Mouse (Mus musculus): ENCODE measurements around the gene Nectin1. TPM values are rescaled to one million over a fixed set of nuclear protein-coding genes. Genes with fewer than 3 reads are reported as not detected.

Nectin1 gene
- polyA plus RNA-seq, 1 experiment from 2014 or later, result 15.5 TPM

DNA sequence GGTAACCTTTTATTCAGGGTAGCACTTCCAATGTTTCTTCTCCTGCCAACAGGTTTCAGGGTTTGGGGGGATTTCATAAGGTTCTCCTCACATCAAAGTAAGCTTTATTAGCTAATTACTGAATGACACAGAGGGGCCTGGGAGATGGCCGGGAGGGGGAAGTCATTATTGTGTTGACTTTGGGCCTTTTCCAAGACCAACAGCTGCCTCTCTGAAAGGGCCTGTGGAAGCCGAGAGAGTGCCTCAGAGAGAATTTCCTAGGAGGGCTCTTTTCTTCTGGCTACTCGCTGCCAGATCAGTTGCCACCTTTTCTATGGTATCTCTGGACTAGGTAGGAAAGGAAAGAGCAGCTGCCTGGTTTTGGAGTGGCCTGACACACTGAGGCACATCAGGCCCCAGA is 6.5 kb upstream of the Nectin1 start:
- no peak for ATAC-seq
- Histone ChIP-seq H3K9ac (ENCODE audit: low read depth, low read length) (no peak overlapping the region; the same call in 1 of the 2 replicates), H3K27me3 (replicated peaks; ENCODE audit: control insufficient read depth, insufficient read depth, low read length) (0 out of 2 replicates have a peak, but pooled peaks cover 2% of the 10 kb centered on the region), H3K4me3 (ENCODE audit: low read length) (no peak overlapping the region), H3K36me3 (ENCODE audit: control insufficient read depth, insufficient read depth, low read length) (no peaks in the 10 kb centered on the region), H3K4me2 (ENCODE audit: low read length) (peak overlapping the region; percentile 25; the same call in 1 of the 2 replicates), H3K4me1 (ENCODE audit: control insufficient read depth, insufficient read depth, low read depth, low read length) (peaks cover 16% of the 10 kb centered on the region), H3K27ac (ENCODE audit: low read depth, low read length) (no peak overlapping the region), H3K9me3 (ENCODE audit: control insufficient read depth, low read length) (no peaks in the 10 kb centered on the region)
- WGBS, result 11% methylated on average over 3 of the region's 3 CpGs

- Histone ChIP-seq H3K27ac (ENCODE audit: low read depth, low read length) (no peak overlapping the region), H3K4me1 (ENCODE audit: control insufficient read depth, insufficient read depth, low read depth, low read length) (peaks cover 21% of the 10 kb centered on the region), H3K9me3 (ENCODE audit: control insufficient read depth, low read length) (no peaks in the 10 kb centered on the region), H3K4me2 (ENCODE audit: low read length) (peak overlapping the region; percentile 25), H3K27me3 (replicated peaks; ENCODE audit: control insufficient read depth, insufficient read depth, low read length) (0 out of 2 replicates have a peak, but pooled peaks cover 2% of the 10 kb centered on the region), H3K36me3 (ENCODE audit: control insufficient read depth, insufficient read depth, low read length) (no peaks in the 10 kb centered on the region), H3K9ac (ENCODE audit: low read depth, low read length) (no peak overlapping the region; the same call in 1 of the 2 replicates), H3K4me3 (ENCODE audit: low read length) (no peak overlapping the region)
- under 1% methylated on average over 12 of the region's 12 CpGs for WGBS
- ATAC-seq, result no peak
Observed at GRCm38 (mm10) chr9:43737871-43738292, 5.9 kb upstream of the Nectin1 start.

DNA sequence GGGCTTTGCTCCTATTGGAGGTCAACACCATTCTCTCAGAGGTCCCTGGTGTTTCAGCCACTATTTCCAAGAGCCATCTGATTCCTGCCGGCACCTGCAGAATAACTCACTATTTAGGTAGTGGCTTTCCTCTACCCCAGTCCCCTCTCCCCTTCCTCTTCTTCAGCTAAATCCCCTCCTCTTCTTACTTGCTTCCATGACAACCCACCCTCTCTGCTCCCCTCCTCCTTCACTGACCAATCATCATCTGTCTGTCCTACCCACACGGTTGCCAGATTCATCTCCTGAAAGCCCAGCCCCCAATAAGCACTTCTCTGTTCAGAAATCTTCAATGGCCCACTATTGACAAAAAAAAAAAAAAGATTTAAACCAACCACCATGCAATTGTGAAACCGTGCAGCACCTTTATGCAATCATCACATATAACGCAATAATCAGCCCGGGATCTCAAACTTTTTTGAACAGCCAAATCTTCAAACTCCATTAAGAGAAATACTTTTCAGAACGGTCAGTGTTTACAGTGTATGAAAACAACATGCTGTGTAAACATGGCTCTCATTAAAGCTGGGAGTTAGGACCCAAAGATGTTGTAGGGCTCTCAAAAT is 5.2 kb upstream of the Nectin1 start:
- 36% methylated on average over 6 of the region's 6 CpGs for WGBS
- no peaks in the 10 kb centered on the region for H3K9me3 ChIP-seq (ENCODE audit: control insufficient read depth, low read length)
- 0 out of 2 replicates have a peak, but pooled peaks cover 2% of the 10 kb centered on the region for H3K27me3 ChIP-seq (replicated peaks; ENCODE audit: control insufficient read depth, insufficient read depth, low read length)
- peaks cover 23% of the 10 kb centered on the region for H3K4me1 ChIP-seq (ENCODE audit: control insufficient read depth, insufficient read depth, low read depth, low read length)
- no peak overlapping the region for H3K27ac ChIP-seq (ENCODE audit: low read depth, low read length)
- H3K36me3 ChIP-seq (ENCODE audit: control insufficient read depth, insufficient read depth, low read length), result no peaks in the 10 kb centered on the region
- no peak for ATAC-seq
- no peak overlapping the region for H3K4me3 ChIP-seq (ENCODE audit: low read length)
- H3K9ac ChIP-seq (ENCODE audit: low read depth, low read length), result no peak overlapping the region
- H3K4me2 ChIP-seq (ENCODE audit: low read length), result no peak overlapping the region; the same call in 1 of the 2 replicates

DNA sequence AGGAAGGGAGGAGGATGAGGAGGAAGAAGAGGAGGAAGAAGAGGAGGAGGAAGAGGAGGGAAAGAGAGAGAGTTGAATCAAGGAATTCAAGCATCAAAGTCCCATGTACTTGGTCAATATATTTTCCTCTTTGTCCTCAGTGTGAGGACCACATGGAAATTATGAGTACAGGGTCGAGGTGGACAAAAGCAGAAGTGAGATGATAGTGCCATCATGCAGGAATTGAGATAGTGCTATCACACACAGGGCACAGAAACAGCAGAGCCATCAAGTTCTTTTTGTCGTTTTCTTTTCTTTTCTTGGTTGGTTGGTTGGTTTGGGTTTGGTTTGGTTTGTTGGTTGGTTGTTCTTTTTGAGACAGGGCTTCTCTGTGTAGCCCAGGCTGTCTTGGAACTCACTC is 2.5 kb upstream of the Nectin1 start:
- ATAC-seq, result no peak
- no peaks in the 10 kb centered on the region for H3K9me3 ChIP-seq (ENCODE audit: control insufficient read depth, low read length)
- no peak overlapping the region for H3K4me2 ChIP-seq (ENCODE audit: low read length)
- H3K27me3 ChIP-seq (replicated peaks; ENCODE audit: control insufficient read depth, insufficient read depth, low read length), result 0 out of 2 replicates have a peak, but pooled peaks cover 2% of the 10 kb centered on the region
- 89% methylated on average over 2 of the region's 2 CpGs for WGBS
- H3K27ac ChIP-seq (ENCODE audit: low read depth, low read length), result no peak overlapping the region
- H3K9ac ChIP-seq (ENCODE audit: low read depth, low read length), result no peak overlapping the region
- H3K4me3 ChIP-seq (ENCODE audit: low read length), result no peak overlapping the region
- H3K36me3 ChIP-seq (ENCODE audit: control insufficient read depth, insufficient read depth, low read length), result no peaks in the 10 kb centered on the region
- H3K4me1 ChIP-seq (ENCODE audit: control insufficient read depth, insufficient read depth, low read depth, low read length), result peaks cover 26% of the 10 kb centered on the region

- Histone ChIP-seq H3K27ac (ENCODE audit: low read depth, low read length) (no peak overlapping the region), H3K9me3 (ENCODE audit: control insufficient read depth, low read length) (no peaks in the 10 kb centered on the region), H3K4me1 (ENCODE audit: control insufficient read depth, insufficient read depth, low read depth, low read length) (peaks cover 31% of the 10 kb centered on the region), H3K4me2 (ENCODE audit: low read length) (no peak overlapping the region), H3K27me3 (replicated peaks; ENCODE audit: control insufficient read depth, insufficient read depth, low read length) (0 out of 2 replicates have a peak, but pooled peaks cover 2% of the 10 kb centered on the region), H3K36me3 (ENCODE audit: control insufficient read depth, insufficient read depth, low read length) (no peaks in the 10 kb centered on the region), H3K9ac (ENCODE audit: low read depth, low read length) (no peak overlapping the region), H3K4me3 (ENCODE audit: low read length) (no peak overlapping the region)
- ATAC-seq, result no peak
- WGBS, result 68% methylated on average over 4 of the region's 4 CpGs
Observed at GRCm38 (mm10) chr9:43742066-43742465, 1.7 kb upstream of the Nectin1 start.

DNA sequence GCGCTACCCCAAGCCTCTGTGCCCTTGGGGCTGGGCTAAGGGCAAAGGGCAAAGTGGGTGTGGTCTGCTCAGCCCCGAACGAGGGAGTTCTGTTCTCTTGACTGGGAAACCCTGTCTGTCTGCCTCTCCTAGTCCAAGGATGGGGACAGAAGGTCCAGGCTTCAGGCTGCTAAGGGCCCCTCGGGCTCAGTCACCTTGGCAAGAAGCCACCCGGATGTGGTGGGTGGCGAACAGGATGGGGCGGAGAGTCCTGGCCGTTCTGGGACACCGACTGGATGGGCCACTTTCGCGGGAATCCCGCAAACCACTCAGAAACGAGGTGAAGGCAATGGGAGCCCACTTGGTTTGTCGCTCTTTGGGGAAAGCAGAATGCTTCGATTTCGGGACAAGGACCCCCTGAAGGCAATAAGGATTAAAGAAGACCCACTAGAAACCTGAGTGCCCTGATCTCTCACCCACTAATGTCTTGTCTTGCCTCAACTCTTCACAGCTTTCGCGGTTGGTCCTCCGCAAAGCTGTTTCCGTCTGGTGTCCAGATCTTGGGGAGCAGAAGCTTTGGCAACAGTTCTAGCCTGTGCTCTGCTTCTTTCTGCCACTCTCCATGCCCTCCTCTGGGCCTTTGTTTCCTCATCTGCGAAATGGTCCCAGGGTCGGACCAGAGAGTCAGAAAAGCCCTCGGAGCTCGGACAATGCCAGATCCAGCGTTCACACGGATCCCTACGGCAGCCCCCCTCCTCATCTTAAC is 710 bp upstream of the Nectin1 start:
- Histone ChIP-seq H3K9ac (ENCODE audit: low read depth, low read length) (peak overlapping the region; percentile 96), H3K27ac (ENCODE audit: low read depth, low read length) (peak overlapping the region; percentile 95), H3K4me3 (ENCODE audit: low read length) (peak overlapping the region; percentile 87), H3K36me3 (ENCODE audit: control insufficient read depth, insufficient read depth, low read length) (no peaks in the 10 kb centered on the region), H3K4me2 (ENCODE audit: low read length) (peak overlapping the region; percentile 80), H3K4me1 (ENCODE audit: control insufficient read depth, insufficient read depth, low read depth, low read length) (peaks cover 31% of the 10 kb centered on the region), H3K27me3 (replicated peaks; ENCODE audit: control insufficient read depth, insufficient read depth, low read length) (0 out of 2 replicates have a peak, but pooled peaks cover 2% of the 10 kb centered on the region), H3K9me3 (ENCODE audit: control insufficient read depth, low read length) (no peaks in the 10 kb centered on the region)
- no peak for ATAC-seq
- 2% methylated on average over 27 of the region's 27 CpGs for WGBS

- peak overlapping the region; percentile 95 for H3K27ac ChIP-seq (ENCODE audit: low read depth, low read length)
- H3K9ac ChIP-seq (ENCODE audit: low read depth, low read length), result peak overlapping the region; percentile 96
- under 1% methylated on average over 54 of the region's 77 CpGs for WGBS
- H3K27me3 ChIP-seq (replicated peaks; ENCODE audit: control insufficient read depth, insufficient read depth, low read length), result 0 out of 2 replicates have a peak, but pooled peaks cover under 1% of the 10 kb centered on the region
- H3K9me3 ChIP-seq (ENCODE audit: control insufficient read depth, low read length), result no peaks in the 10 kb centered on the region
- peaks cover 41% of the 10 kb centered on the region for H3K4me1 ChIP-seq (ENCODE audit: control insufficient read depth, insufficient read depth, low read depth, low read length)
- H3K4me3 ChIP-seq (ENCODE audit: low read length), result peak overlapping the region; percentile 87
- H3K4me2 ChIP-seq (ENCODE audit: low read length), result peak overlapping the region; percentile 80
- H3K36me3 ChIP-seq (ENCODE audit: control insufficient read depth, insufficient read depth, low read length), result no peaks in the 10 kb centered on the region
- peak; percentile 69 for ATAC-seq
Observed at GRCm38 (mm10) chr9:43744138-43744981, 576 bp downstream of the Nectin1 start.

- Histone ChIP-seq H3K4me1 (ENCODE audit: control insufficient read depth, insufficient read depth, low read depth, low read length) (peaks cover 50% of the 10 kb centered on the region), H3K9me3 (ENCODE audit: control insufficient read depth, low read length) (no peaks in the 10 kb centered on the region), H3K9ac (ENCODE audit: low read depth, low read length) (peak overlapping the region; percentile 96), H3K27ac (ENCODE audit: low read depth, low read length) (peak overlapping the region; percentile 95), H3K36me3 (ENCODE audit: control insufficient read depth, insufficient read depth, low read length) (no peaks in the 10 kb centered on the region), H3K4me2 (ENCODE audit: low read length) (peak overlapping the region; percentile 80), H3K27me3 (replicated peaks; ENCODE audit: control insufficient read depth, insufficient read depth, low read length) (no peaks in the 10 kb centered on the region), H3K4me3 (ENCODE audit: low read length) (peak overlapping the region; percentile 87)
- ATAC-seq, result 0 out of 2 replicates have a peak, but pooled peaks have one; percentile 15
- WGBS, result 0% methylated on average over 42 of the region's 43 CpGs
Observed at GRCm38 (mm10) chr9:43745051-43745792, 1.4 kb downstream of the Nectin1 start.
